Mouse (Mus musculus): ENCODE data around the gene Inpp4b. TPM values are rescaled to one million over a fixed set of nuclear protein-coding genes. Genes with fewer than 3 reads are reported as not detected.

The Inpp4b gene
- polyA plus RNA-seq, 1 experiment from 2014 or later = 20.7 TPM

GRCm38 (mm10) chr8:81833852-81834251, 491.5 kb downstream of the Inpp4b start:
- Histone ChIP-seq H3K36me3 (ENCODE audit: insufficient read depth, low read length) (no peaks in the 10 kb centered on the region), H3K4me3 (ENCODE audit: low read depth, low read length) (no peak overlapping the region), H3K27me3 (replicated peaks; ENCODE audit: insufficient read depth, low read length) (no peaks in the 10 kb centered on the region), H3K9me3 (ENCODE audit: low read length) (no peaks in the 10 kb centered on the region), H3K27ac (ENCODE audit: low read length) (no peak overlapping the region), H3K4me2 (replicated peaks; ENCODE audit: low read depth, low read length) (no peak overlapping the region), H3K4me1 (ENCODE audit: insufficient read depth, low read depth, low read length) (no peaks in the 10 kb centered on the region), H3K9ac (replicated peaks; ENCODE audit: low read depth) (no peak overlapping the region)
- DNase-seq (ENCODE audit: low spot score) = no peak
- no peak for ATAC-seq
- no peak for TF ChIP-seq EP300 (IDR thresholded peaks at IDR 0.05)
- no peak for TF ChIP-seq CTCF (IDR thresholded peaks at IDR 0.05)

GRCm38 (mm10) chr8:81840512-81840911, 498.2 kb downstream of the Inpp4b start:
- Histone ChIP-seq H3K4me1 (ENCODE audit: insufficient read depth, low read depth, low read length) (no peaks in the 10 kb centered on the region), H3K27me3 (replicated peaks; ENCODE audit: insufficient read depth, low read length) (no peaks in the 10 kb centered on the region), H3K9me3 (ENCODE audit: low read length) (no peaks in the 10 kb centered on the region), H3K9ac (replicated peaks; ENCODE audit: low read depth) (no peak overlapping the region), H3K4me2 (replicated peaks; ENCODE audit: low read depth, low read length) (no peak overlapping the region), H3K4me3 (ENCODE audit: low read depth, low read length) (no peak overlapping the region), H3K27ac (ENCODE audit: low read length) (no peak overlapping the region), H3K36me3 (ENCODE audit: insufficient read depth, low read length) (no peaks in the 10 kb centered on the region)
- no peak for ATAC-seq
- DNase-seq (ENCODE audit: low spot score) = no peak
- no peak for TF ChIP-seq CTCF (IDR thresholded peaks at IDR 0.05)
- TF ChIP-seq EP300 (IDR thresholded peaks at IDR 0.05) = no peak

- Histone ChIP-seq H3K4me3 (ENCODE audit: low read depth, low read length) (no peak overlapping the region), H3K27ac (ENCODE audit: low read length) (no peak overlapping the region), H3K4me1 (ENCODE audit: insufficient read depth, low read depth, low read length) (no peaks in the 10 kb centered on the region), H3K9me3 (ENCODE audit: low read length) (no peaks in the 10 kb centered on the region), H3K27me3 (replicated peaks; ENCODE audit: insufficient read depth, low read length) (no peaks in the 10 kb centered on the region), H3K4me2 (replicated peaks; ENCODE audit: low read depth, low read length) (no peak overlapping the region), H3K9ac (replicated peaks; ENCODE audit: low read depth) (no peak overlapping the region), H3K36me3 (ENCODE audit: insufficient read depth, low read length) (no peaks in the 10 kb centered on the region)
- ATAC-seq = no peak
- no peak for DNase-seq (ENCODE audit: low spot score)
- no peak for TF ChIP-seq CTCF (IDR thresholded peaks at IDR 0.05)
- no peak for TF ChIP-seq EP300 (IDR thresholded peaks at IDR 0.05)
- 61% methylated on average over 10 of the region's 10 CpGs for WGBS
Measured at GRCm38 (mm10) chr8:81844104-81844982, 502.0 kb downstream of the Inpp4b start.

- H3K27ac ChIP-seq (ENCODE audit: low read length) = no peak overlapping the region
- DNase-seq (ENCODE audit: low spot score) = no peak
- H3K4me3 ChIP-seq (ENCODE audit: low read depth, low read length) = no peak overlapping the region
- H3K36me3 ChIP-seq (ENCODE audit: insufficient read depth, low read length) = no peaks in the 10 kb centered on the region
- TF ChIP-seq EP300 (IDR thresholded peaks at IDR 0.05) (no peak), CTCF (IDR thresholded peaks at IDR 0.05) (no peak)
- ATAC-seq = no peak
- no peaks in the 10 kb centered on the region for H3K9me3 ChIP-seq (ENCODE audit: low read length)
- no peaks in the 10 kb centered on the region for H3K4me1 ChIP-seq (ENCODE audit: insufficient read depth, low read depth, low read length)
- H3K4me2 ChIP-seq (replicated peaks; ENCODE audit: low read depth, low read length) = no peak overlapping the region
- WGBS = 92% methylated on average over 2 of the region's 2 CpGs
- H3K9ac ChIP-seq (replicated peaks; ENCODE audit: low read depth) = no peak overlapping the region
- no peaks in the 10 kb centered on the region for H3K27me3 ChIP-seq (replicated peaks; ENCODE audit: insufficient read depth, low read length)
Measured at GRCm38 (mm10) chr8:81847929-81848328, 505.6 kb downstream of the Inpp4b start.

GRCm38 (mm10) chr8:81849976-81850375, 507.6 kb downstream of the Inpp4b start:
- Histone ChIP-seq H3K27ac (ENCODE audit: low read length) (no peak overlapping the region), H3K27me3 (replicated peaks; ENCODE audit: insufficient read depth, low read length) (no peaks in the 10 kb centered on the region), H3K9ac (replicated peaks; ENCODE audit: low read depth) (no peak overlapping the region), H3K4me1 (ENCODE audit: insufficient read depth, low read depth, low read length) (no peaks in the 10 kb centered on the region), H3K9me3 (ENCODE audit: low read length) (no peaks in the 10 kb centered on the region), H3K4me3 (ENCODE audit: low read depth, low read length) (no peak overlapping the region), H3K4me2 (replicated peaks; ENCODE audit: low read depth, low read length) (no peak overlapping the region), H3K36me3 (ENCODE audit: insufficient read depth, low read length) (no peaks in the 10 kb centered on the region)
- no peak for ATAC-seq
- no peak for DNase-seq (ENCODE audit: low spot score)
- WGBS = 26% methylated on average over 1 of the region's 1 CpGs
- TF ChIP-seq CTCF (IDR thresholded peaks at IDR 0.05) = no peak
- TF ChIP-seq EP300 (IDR thresholded peaks at IDR 0.05) = no peak

GRCm38 (mm10) chr8:81853184-81853583, 510.8 kb downstream of the Inpp4b start:
- Histone ChIP-seq H3K9ac (replicated peaks; ENCODE audit: low read depth) (no peak overlapping the region), H3K36me3 (ENCODE audit: insufficient read depth, low read length) (no peaks in the 10 kb centered on the region), H3K27ac (ENCODE audit: low read length) (no peak overlapping the region), H3K27me3 (replicated peaks; ENCODE audit: insufficient read depth, low read length) (no peaks in the 10 kb centered on the region), H3K9me3 (ENCODE audit: low read length) (no peaks in the 10 kb centered on the region), H3K4me3 (ENCODE audit: low read depth, low read length) (no peak overlapping the region), H3K4me2 (replicated peaks; ENCODE audit: low read depth, low read length) (no peak overlapping the region), H3K4me1 (ENCODE audit: insufficient read depth, low read depth, low read length) (no peaks in the 10 kb centered on the region)
- no peak for DNase-seq (ENCODE audit: low spot score)
- 63% methylated on average over 4 of the region's 4 CpGs for WGBS
- ATAC-seq = no peak
- TF ChIP-seq EP300 (IDR thresholded peaks at IDR 0.05) (no peak), CTCF (IDR thresholded peaks at IDR 0.05) (no peak)

All from lung, postnatal 0 days (tissue).